Mouse (Mus musculus): ENCODE results near the gene Hcfc1r1.

Hcfc1r1 gene

GRCm38 (mm10) chr17:23675127-23675526 is 1.7 kb downstream of the Hcfc1r1 start:
- no peak for DNase-seq (ENCODE audit: low read depth, low spot score)

DNA sequence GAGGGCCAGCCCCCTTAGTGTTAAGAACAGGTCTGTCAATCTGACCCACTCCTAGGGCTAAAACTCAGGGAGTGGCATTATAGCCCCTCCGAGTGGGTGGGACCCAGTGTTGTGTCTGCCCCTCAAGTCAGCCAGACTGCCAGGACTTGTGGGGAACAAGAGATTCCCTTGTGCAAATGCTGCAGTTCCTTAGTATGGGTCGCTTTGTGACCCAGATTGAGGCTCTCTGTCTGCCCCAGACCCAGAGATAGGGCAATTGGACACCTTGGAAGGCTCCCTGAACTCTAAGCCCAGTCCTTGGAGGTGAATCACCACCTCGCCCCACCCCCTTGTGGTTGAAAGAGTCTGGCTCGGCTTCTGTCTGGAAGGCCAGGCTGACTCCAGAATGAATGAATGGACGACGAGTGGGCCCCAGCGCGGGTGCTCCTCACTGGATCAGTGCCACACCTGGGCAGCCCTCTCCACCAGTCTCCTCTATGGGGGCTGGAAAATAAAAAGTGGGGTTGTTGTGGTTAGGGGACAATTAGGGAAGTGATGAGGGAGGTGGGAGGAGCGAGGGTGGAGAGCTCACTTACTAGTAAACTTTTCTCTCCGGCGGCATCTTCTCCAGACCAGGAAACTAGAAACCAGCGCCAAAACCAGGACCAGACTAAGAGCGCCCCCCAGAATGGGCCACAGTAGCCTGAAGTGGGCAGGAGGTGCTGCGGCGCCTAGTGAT is 2.3 kb downstream of the Hcfc1r1 start:
- peak; percentile 73 for DNase-seq (ENCODE audit: low read depth, low spot score)

DNA sequence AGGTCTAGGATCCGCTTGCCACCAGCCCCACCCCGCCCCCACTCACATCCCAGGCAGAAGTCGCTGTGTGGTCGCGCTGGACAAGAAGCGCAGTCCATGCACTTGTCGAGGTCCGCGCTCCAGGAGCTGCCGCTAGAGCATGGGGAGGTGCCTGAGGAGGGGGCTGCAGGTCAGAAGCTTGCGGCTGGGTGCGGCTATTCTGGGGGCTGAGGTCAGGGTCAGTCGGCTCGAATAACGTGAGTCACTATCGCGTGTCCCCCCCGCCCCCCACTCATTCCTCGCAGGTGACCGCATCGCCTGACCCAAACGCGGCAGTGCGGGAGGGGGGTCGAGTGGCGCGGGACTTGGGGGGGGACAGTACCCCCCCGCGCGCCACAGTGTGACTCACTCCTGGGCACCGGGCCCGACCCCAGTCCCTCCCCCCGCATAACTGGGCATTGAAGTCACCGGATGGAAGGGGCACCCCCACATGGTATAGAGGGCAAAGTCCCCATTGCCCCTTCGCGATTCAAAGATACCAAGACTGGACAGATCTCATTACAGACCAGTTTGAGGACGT is 3.2 kb downstream of the Hcfc1r1 start:
- no peak for DNase-seq (ENCODE audit: low read depth, low spot score)

GRCm38 (mm10) chr17:23677236-23677679 is 3.9 kb downstream of the Hcfc1r1 start, which contains the start of gene Tnfrsf12a:
Tnfrsf12a (minus strand) TSS chr17:23677468.
- DNase-seq (ENCODE audit: low read depth, low spot score): peak; percentile 89

GRCm38 (mm10) chr17:23679127-23679835 is 5.9 kb downstream of the Hcfc1r1 start, which contains the start of gene Cldn6:
Cldn6 (plus strand) TSS chr17:23679249.
- peak; percentile 58 for DNase-seq (ENCODE audit: low read depth, low spot score)

DNA sequence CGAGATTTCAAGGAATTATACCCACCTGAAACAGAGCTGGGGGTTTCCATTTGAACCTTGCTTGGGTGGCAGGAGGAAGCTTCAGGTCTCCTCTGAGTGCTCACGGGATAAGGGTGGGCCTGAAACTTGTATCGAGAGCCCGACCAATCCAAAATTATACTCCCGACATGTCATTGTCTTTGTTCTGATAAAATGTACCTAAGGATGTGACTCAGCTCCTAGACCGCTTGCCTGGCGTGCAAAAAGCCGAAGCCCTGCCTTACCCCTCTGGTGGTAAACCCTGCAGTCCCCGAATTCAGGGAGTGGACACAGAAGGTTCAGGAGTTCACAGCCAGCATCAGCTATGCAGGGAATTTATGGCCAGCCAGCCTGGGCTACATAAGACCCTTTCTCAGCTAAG is 6.9 kb downstream of the Hcfc1r1 start:
- DNase-seq (ENCODE audit: low read depth, low spot score): no peak

DNA sequence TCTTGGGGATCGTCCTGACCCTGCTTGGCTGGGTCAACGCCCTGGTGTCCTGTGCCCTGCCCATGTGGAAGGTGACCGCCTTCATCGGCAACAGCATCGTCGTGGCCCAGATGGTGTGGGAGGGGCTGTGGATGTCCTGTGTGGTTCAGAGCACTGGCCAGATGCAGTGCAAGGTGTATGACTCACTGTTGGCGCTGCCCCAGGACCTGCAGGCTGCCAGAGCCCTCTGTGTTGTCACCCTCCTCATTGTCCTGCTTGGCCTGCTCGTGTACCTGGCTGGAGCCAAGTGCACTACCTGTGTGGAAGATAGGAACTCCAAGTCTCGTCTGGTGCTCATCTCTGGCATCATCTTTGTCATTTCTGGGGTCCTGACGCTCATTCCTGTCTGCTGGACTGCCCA is 7.7 kb downstream of the Hcfc1r1 start:
- no peak for DNase-seq (ENCODE audit: low read depth, low spot score)

- DNase-seq (ENCODE audit: low read depth, low spot score): peak; percentile 77
Measured at GRCm38 (mm10) chr17:23682092-23682491, 8.7 kb downstream of the Hcfc1r1 start.

- no peak for DNase-seq (ENCODE audit: low read depth, low spot score)
Measured at GRCm38 (mm10) chr17:23682530-23682929, 9.1 kb downstream of the Hcfc1r1 start.

DNA sequence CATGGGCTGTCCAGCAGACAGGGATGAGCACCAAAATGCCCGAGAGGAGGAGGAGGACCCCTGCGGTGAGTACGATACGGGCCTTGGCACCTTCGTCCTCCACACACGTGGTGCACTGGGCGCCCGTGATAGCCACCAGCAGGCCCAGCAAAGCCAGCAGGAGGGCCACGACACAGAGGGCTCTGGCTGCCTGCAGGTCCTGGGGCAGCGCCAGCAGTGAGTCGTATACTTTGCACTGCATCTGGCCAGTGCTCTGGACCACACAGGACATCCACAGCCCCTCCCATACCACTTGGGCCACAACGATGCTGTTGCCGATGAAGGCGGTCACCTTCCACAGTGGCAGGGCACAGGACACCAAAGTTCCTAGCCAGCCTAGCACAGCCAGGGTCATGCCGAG is 9.8 kb downstream of the Hcfc1r1 start:
- no peak for DNase-seq (ENCODE audit: low read depth, low spot score)

DNA sequence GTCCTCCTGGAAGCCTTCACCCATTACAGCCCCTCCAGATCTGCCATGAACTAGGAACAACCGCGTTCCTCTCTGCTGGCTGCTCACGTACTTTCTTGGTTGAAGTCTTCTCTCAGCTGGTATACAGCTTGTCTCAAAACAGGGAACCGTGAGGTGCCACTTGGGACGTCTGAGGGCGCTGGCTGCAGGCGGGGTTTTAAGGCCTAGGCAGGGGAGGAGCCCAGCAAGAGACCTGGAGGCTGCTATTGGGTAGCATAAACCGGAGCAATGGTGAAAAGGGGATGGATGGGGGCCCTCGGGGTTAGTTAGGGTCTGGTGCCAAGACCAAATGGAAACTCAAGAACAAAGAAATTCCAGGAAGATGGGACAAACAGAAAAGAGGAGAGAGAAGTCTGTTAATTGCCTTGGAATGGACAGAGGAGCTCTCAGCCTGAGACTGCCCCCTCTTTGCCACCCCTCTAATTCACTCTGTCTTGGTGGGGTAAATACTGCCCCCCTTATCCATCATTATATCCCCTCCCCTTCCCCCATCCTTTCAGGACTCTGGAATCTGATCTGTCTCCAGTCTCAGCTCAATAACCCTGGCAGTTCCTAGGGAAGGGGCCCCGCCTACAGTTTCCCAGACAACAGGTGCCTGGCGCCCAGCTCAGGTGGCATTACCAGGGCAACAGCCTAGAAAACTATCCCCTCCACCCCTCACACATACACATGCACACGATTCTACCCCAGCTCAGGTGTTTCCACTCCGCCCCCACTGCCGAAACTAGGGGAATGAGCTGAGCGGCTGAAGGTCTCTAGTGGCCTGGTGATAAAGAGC is 10.7 kb downstream of the Hcfc1r1 start, which contains the start of gene Cldn9:
Gene Cldn9 (minus strand): TSS at position 171 of the 817 bp plus-strand sequence.
- DNase-seq (ENCODE audit: low read depth, low spot score): peak; percentile 48

- no peak for DNase-seq (ENCODE audit: low read depth, low spot score)
Measured at GRCm38 (mm10) chr17:23694491-23694890, 21.1 kb downstream of the Hcfc1r1 start.

DNA sequence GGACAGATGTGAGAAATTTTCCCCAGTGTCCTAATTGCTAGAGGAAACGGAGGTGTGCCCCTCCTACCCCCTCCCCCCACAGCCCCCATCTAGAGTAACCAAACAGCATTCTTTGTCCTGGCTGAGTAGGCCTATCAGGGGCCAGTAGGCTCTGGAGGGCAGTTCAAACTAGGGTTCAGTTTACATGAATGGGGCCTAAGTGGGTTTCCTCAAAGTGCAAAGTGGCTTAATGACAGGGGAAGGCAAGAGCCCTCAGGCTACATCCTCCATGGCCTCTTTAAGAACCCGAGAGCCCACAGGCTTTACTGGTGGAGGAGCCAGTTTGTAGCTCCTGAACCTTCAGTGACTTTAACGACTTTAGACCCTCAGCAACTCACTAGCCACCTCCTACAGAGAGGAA is 22.4 kb downstream of the Hcfc1r1 start:
- DNase-seq (ENCODE audit: low read depth, low spot score): no peak

GRCm38 (mm10) chr17:23699131-23700077 is 26.0 kb downstream of the Hcfc1r1 start:
- DNase-seq (ENCODE audit: low read depth, low spot score): peak; percentile 43

DNA sequence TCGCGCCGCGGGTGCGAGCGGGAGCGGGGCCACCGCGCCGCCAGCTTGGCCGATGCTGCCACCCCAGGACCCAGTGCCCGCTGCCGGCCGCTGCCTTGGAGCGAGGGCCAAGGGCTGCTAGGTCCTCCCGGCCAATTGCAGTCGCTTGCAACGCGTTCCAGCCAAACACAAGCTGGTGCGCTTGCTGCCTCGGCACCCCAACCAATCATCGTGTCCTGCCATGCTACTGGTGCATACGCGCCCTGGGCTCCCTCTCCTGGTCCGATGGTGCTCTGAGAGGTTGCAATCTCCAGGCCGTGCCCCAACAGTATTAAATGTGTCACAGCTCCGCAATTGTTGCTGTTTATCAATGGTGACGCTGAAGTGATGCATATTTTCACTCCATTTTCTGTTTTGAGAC is 26.7 kb downstream of the Hcfc1r1 start:
- peak; percentile 97 for DNase-seq (ENCODE audit: low read depth, low spot score)

DNA sequence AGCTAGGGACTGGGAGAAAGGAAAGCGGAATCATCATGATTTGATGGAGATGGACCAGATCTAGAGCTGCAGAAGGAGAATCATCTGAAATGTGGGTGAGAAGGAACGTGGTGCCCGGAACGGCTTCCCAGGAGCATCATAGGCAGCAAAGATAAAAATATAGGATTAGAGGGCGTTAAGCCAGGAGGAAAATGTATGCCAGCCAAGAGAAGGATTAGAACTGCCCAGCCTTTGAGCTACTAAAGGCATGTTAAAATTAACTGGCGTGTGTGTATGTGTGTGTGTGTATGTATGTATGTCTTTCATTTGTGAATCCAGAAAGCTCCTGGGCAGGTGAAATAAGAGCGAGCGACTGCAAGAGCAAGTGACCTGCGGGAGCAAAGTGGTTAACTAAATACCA is 29.9 kb downstream of the Hcfc1r1 start:
- no peak for DNase-seq (ENCODE audit: low read depth, low spot score)

- DNase-seq (ENCODE audit: low read depth, low spot score): no peak
Measured at GRCm38 (mm10) chr17:23704741-23705140, 31.3 kb downstream of the Hcfc1r1 start.

GRCm38 (mm10) chr17:23705525-23706104 is 32.2 kb downstream of the Hcfc1r1 start:
- DNase-seq (ENCODE audit: low read depth, low spot score): no peak

GRCm38 (mm10) chr17:23706212-23706611 is 32.8 kb downstream of the Hcfc1r1 start:
- DNase-seq (ENCODE audit: low read depth, low spot score): peak; percentile 75

DNA sequence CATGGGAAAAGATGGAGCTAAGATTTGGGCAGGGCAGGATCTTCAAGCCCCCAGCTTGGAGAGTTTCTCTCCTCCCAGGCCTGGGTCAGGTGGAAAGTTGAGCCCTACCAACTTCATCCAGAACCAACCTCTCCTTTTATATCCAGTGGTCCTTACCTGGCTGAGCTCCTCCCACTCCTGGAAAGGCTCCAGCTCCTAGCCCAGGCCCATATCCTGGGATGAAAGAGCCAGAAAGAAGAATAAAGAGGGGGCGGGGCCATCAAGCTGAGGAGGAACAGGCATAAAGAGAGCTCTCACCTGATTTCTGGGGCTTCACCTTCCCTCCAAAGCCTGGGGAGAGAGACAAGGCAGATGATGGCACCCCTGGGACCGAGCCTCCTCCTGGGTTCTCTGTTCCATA is 43.6 kb downstream of the Hcfc1r1 start:
- DNase-seq (ENCODE audit: low read depth, low spot score): no peak

Measured in R1 (cell line).